32 mouse cellular contexts compared by ENCODE assay signal in the genomic region with DNA sequence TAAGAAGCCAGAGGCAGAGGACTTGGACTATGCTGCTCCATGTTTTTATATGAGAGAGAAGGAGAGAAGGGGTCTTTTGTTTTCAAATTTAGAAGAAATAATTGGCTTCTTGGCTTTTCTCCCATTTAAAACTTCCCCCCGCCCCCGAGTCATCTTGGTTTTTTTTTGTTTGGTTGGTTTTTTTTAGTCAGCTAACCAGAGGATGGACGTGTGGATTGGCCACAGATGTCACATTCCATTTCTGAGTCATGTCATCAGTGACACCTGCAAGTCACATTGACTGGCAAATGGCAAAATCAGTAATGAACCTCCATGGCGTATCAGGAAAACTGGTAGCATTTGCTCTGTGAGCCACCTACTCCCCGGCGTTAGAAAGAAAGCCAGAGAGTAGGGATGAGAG.
"Had no signal": no experiment of that assay in that cellular context is flagged by ENCODE, and none has a peak within 500 bp of the region (broad histone marks: within the 10 kb centered on the region; RNA-seq: fewer than 3 reads in every experiment).

No protein-coding gene starts in this region.

- H3K27me3 ChIP-seq: limb, embryonic 12.5 days; limb, embryonic 13.5 days; limb, embryonic 15.5 days; liver, embryonic 12.5 days; liver, embryonic 13.5 days; liver, embryonic 15.5 days; lung, embryonic 15.5 days; megakaryocyte, embryonic 14.5 days; midbrain, embryonic 13.5 days; midbrain, embryonic 15.5 days; neural tube, embryonic 12.5 days; neural tube, embryonic 13.5 days had no signal

- DNase-seq: left cerebral cortex, postnatal 4 days; liver; liver, embryonic 13.5 days; liver, postnatal 0 days; lung, adult 18-20 months; lung, adult 2 months; lung, embryonic 14.5 days; lung, postnatal 10 days; lung, postnatal 14 days; lung, postnatal 36 days; lung, postnatal 4 days; midbrain, embryonic 14.5 days had no signal

- H3K36me3 ChIP-seq: limb, embryonic 10.5 days; limb, embryonic 12.5 days; limb, embryonic 13.5 days; limb, embryonic 15.5 days; liver, embryonic 12.5 days; liver, embryonic 13.5 days; liver, embryonic 15.5 days; lung, embryonic 15.5 days; midbrain, embryonic 10.5 days; midbrain, embryonic 12.5 days; midbrain, embryonic 13.5 days; midbrain, embryonic 15.5 days; neural tube, embryonic 12.5 days; neural tube, embryonic 13.5 days had no signal

- H3K9me3 ChIP-seq: limb, embryonic 10.5 days; limb, embryonic 12.5 days; limb, embryonic 13.5 days; limb, embryonic 15.5 days; liver, embryonic 12.5 days; liver, embryonic 13.5 days; liver, embryonic 15.5 days; lung, embryonic 15.5 days; megakaryocyte, embryonic 14.5 days; midbrain, embryonic 10.5 days; midbrain, embryonic 12.5 days; midbrain, embryonic 13.5 days; midbrain, embryonic 15.5 days; neural tube, embryonic 12.5 days; neural tube, embryonic 13.5 days had no signal

- H3K27ac ChIP-seq: limb, embryonic 10.5 days; limb, embryonic 12.5 days; limb, embryonic 13.5 days; limb, embryonic 15.5 days; liver, embryonic 12.5 days; liver, embryonic 13.5 days; liver, embryonic 14.5 days; liver, embryonic 15.5 days; lung, embryonic 15.5 days; macrophage; midbrain, embryonic 10.5 days; midbrain, embryonic 12.5 days; midbrain, embryonic 13.5 days; midbrain, embryonic 15.5 days; neural tube, embryonic 12.5 days; neural tube, embryonic 13.5 days had no signal

- H3K4me2 ChIP-seq: limb, embryonic 12.5 days; limb, embryonic 13.5 days; limb, embryonic 15.5 days; liver, embryonic 11.5 days; liver, embryonic 12.5 days; liver, embryonic 13.5 days; liver, embryonic 15.5 days; lung, embryonic 14.5 days; lung, embryonic 15.5 days; midbrain, embryonic 11.5 days; midbrain, embryonic 12.5 days; midbrain, embryonic 13.5 days; midbrain, embryonic 15.5 days; neural tube, embryonic 12.5 days; neural tube, embryonic 13.5 days had no signal

- H3K4me3 ChIP-seq: limb, embryonic 10.5 days; limb, embryonic 12.5 days; limb, embryonic 13.5 days; limb, embryonic 15.5 days; liver, embryonic 12.5 days; liver, embryonic 13.5 days; liver, embryonic 15.5 days; lung, embryonic 15.5 days; megakaryocyte, embryonic 14.5 days; midbrain, embryonic 10.5 days; midbrain, embryonic 12.5 days; midbrain, embryonic 13.5 days; midbrain, embryonic 15.5 days; neural tube, embryonic 12.5 days; neural tube, embryonic 13.5 days had no signal

- H3K4me1 ChIP-seq: limb, embryonic 10.5 days; limb, embryonic 15.5 days; liver, embryonic 12.5 days; liver, embryonic 13.5 days; liver, embryonic 15.5 days; lung, embryonic 15.5 days; midbrain, embryonic 10.5 days; midbrain, embryonic 12.5 days; midbrain, embryonic 13.5 days; midbrain, embryonic 15.5 days; neural tube, embryonic 12.5 days; neural tube, embryonic 13.5 days had no signal

- ATAC-seq: liver, embryonic 12.5 days; liver, postnatal 0 days; lung, postnatal 0 days; midbrain, embryonic 13.5 days; midbrain, embryonic 15.5 days; midbrain, embryonic 16.5 days had no signal

- H3K9ac ChIP-seq: limb, embryonic 12.5 days; limb, embryonic 13.5 days; limb, embryonic 15.5 days; liver, embryonic 12.5 days; liver, embryonic 13.5 days; liver, embryonic 14.5 days; liver, embryonic 15.5 days; liver, postnatal 0 days; lung, embryonic 14.5 days; lung, embryonic 15.5 days; midbrain, embryonic 12.5 days; midbrain, embryonic 13.5 days; midbrain, embryonic 15.5 days; neural tube, embryonic 12.5 days; neural tube, embryonic 13.5 days had no signal
